Mouse (Mus musculus) megakaryocyte, embryonic 14.5 days (primary cell): ENCODE results near the gene Tnnt1.

ENCODE experiments used
- FLI1 ChIP-seq: IDR thresholded peaks from 2 replicates; pipeline ENCODE4 v1.6.1; 2012; ENCODE audit warnings: low read length, inconsistent platforms, mixed read lengths
- GATA1 ChIP-seq: IDR thresholded peaks from 3 replicates; pipeline ENCODE4 v1.6.1; 2012; ENCODE audit warnings: mixed read lengths, low read length, inconsistent platforms, borderline replicate concordance

- no peak for TF ChIP-seq GATA1
- no peak for TF ChIP-seq FLI1
Observed at GRCm38 (mm10) chr7:4515853-4516252, 329 bp downstream of the Tnnt1 start.
